Mouse (Mus musculus): ENCODE data around the gene Hemk1.
A peak's percentile ranks its signal among the peaks of the same experiment; 100 is the strongest.

Gene Hemk1

DNA sequence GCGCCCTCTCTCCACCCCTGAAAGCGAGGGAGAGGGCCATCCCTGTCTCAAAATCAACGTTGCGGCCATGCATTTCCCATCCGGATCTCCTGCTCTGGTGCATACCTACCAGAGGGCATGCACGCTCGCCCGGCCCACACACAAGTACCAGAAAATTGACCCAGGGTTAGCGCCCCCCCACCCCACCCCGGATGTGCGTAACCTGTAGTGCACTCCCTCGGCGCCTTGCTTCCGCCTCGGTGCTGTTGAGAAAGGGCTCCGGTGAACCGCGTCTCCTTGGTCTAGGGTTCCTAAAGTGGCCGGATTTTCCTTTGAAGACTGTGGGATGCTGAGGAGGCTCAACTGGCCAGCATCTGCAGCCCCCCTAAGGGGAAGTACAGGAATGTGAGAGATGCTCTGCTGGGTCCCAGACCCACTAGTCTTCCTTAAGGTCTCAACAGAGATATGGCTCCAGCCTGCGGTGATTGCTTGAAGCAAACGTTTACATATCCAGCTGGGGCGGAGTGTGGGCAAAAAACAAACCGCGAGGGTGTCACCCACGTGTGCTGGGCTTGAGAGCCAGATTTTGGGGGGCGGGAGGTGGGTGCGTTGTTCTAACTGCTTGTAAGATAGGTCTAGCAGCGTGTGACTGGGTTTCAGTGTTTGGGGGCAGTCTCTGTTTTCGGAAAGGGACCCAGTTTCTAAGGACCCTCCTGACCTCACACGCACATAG, at the start of gene Hemk1:
Hemk1 (minus strand) TSS at position 179 of the 712 bp plus-strand sequence.
- peak; percentile 80 for DNase-seq

DNA sequence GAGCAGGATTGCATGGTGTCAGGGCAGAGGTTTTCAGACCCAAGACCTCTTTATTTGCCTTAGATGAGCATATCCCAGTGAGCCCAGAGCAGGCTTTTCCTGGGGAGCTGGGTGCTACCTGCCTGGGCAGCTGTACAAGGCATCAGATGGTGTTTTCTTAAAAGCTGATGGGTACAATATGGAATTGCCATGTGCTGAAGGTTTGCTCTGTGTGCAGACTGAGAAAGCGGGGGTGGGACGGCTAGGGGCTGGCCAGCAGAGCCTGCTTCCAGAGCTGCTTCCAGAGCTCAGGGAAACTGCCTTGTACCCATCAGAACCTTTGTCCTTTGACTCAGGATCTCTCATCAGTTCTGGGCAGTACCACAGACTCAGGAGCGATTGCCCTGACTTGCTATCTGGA, 49.6 kb upstream of the Hemk1 start:
- DNase-seq: no peak

DNA sequence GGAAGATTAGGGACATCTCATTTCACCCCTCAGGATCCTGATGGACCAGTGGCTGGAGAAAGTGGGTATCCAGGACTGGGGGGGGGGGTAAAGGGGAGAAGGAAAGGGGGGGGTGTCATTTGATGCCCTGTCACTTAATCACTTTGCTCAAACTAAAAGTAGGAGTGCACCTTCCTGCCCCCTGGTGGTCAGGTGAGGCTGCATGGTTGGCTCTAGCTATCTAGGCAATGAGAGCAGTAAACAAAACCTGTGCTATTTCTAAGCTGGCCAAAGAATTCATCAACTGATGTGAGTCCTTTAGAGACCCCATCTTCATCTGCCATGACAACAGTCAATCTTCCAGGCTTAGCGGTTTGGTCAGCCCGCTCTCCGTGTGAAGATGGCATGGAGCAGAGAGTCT, 48.6 kb upstream of the Hemk1 start:
- DNase-seq: peak; percentile 58

GRCm38 (mm10) chr9:107384396-107384795, 46.2 kb upstream of the Hemk1 start:
- DNase-seq: no peak

- no peak for DNase-seq
Measured at GRCm38 (mm10) chr9:107381723-107382122, 43.6 kb upstream of the Hemk1 start.

DNA sequence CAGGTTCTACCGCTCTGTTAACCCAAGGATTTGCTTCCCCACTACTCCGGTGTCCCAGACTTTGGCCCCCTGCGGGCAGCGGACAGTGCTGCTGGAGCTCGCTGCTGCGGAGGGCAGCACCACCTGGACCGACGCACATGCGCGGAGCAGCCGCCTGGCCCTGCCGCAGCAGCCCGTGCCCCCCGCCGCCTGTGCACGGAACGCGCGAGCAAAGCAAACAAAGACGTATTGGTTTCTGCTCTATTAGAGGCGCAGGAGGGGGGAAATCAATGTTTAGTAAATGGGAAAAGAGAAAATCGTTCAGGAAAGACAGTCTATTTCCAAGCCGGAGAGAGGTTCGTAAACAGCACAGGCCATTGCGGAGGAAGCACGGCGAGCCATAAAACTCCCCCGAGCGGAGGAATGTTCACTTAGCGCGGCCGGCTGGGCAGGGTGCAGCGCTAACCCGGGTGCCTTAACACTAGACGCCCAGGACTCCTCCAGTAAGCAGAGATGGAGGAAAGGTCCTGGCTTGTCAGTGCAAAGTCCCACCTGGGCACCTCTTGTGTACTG, 39.9 kb upstream of the Hemk1 start:
- no peak for DNase-seq

DNA sequence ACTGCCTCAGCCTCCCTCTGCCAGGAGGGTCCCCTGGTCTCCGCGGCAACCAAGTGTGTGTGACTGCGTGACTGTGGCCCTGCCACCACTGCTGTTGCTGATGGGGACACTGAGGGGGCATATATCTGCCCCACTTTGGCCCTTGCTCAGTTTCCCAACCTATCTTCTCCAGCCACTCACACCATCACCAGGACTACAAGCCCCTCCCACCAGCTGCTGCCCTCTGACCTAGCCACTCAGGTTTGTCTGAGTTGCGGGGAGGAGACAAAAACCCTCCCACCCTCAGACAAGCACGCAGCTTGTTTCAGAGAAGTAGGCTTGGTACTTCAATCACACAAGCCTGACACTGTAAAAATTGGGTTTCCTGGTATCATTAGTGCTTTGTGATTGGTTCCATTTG, 37.3 kb upstream of the Hemk1 start:
- no peak for DNase-seq

- DNase-seq: peak; percentile 13
Measured at GRCm38 (mm10) chr9:107374623-107375022, 36.5 kb upstream of the Hemk1 start.

GRCm38 (mm10) chr9:107372441-107372840, 34.3 kb upstream of the Hemk1 start:
- DNase-seq: no peak

DNA sequence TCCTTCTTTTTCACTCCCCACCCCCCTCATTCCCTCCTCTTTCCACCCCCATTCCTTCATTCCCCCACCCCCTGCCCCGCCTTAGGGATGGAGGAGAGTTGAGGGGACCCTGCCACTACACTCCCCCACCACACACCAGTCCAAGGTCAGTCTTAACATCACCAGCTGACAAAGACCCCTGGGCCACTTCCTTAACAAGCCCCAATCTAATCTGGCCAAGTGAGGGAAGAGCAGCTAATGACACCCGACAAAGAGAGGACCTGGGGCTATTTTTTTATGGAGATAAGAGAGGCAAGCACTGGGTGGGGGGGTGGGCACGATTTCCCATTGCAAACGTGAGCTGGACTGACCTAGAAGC, 31.9 kb upstream of the Hemk1 start:
- DNase-seq: no peak

- DNase-seq: no peak
Measured at GRCm38 (mm10) chr9:107369270-107370105, 31.3 kb upstream of the Hemk1 start.

DNA sequence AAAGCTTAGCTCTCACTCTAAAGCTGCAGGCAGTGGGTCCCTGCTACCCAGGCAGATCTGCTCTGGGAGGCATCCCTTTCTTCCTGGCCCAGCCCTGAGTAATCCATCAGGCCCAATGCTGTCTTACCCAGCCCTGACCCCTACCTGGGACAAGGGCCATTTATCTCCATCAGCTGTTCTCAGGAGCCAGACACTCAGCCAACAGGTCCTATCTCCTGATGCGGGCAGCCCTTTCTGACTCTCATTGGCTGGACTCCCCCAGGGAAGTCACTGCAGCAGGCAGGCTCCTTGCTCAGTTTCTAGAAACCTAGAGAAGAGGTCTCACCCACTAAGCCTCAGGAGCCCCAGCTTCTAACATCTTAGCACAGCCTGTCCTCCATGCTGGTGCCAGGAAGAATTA, 30.2 kb upstream of the Hemk1 start:
- DNase-seq: no peak

DNA sequence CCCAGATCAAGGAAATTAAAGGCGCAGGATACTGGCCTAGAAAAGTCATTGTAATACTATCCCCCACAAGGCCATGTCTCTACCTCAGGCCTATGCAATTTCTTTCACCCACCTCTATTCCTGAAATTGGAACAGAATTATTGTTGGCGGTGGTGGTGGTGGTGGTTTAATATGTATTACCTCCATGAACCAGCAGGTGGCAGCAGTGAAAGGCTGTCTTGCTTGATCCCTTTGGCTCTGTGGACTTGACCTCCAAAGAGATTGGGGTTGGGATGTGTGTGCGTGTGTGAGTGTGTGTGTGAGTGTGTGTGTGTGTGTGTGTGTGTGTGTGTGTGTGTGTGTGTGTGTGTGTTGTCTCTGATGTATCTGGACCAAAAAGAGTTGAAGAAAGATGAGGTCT, 28.5 kb upstream of the Hemk1 start:
- peak; percentile 69 for DNase-seq

GRCm38 (mm10) chr9:107360989-107361388, 22.8 kb upstream of the Hemk1 start:
- DNase-seq: no peak

DNA sequence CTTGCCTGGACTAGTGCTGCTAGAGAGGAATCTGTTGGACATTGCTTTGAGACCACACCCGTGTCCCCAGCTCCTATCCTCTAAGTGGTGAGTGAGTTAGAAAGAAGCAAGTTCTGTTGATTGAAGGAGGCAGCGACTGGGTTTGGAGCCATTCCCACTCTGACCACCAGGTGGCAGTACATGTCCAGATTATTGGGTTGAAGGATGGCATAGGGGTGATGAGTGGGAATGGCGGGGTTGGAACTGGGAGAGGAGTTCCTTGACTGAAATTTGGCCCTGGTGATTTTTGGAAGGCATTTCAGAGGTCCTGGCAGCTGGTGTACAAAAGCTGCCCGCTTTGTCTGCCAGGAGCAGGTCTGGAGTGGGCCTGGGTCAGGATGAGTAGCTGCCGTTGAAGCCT, 19.5 kb upstream of the Hemk1 start:
- DNase-seq: peak; percentile 75

- DNase-seq: peak; percentile 76
Measured at GRCm38 (mm10) chr9:107355870-107356765, 18.0 kb upstream of the Hemk1 start.

GRCm38 (mm10) chr9:107354826-107355225, 16.7 kb upstream of the Hemk1 start:
- DNase-seq: no peak

DNA sequence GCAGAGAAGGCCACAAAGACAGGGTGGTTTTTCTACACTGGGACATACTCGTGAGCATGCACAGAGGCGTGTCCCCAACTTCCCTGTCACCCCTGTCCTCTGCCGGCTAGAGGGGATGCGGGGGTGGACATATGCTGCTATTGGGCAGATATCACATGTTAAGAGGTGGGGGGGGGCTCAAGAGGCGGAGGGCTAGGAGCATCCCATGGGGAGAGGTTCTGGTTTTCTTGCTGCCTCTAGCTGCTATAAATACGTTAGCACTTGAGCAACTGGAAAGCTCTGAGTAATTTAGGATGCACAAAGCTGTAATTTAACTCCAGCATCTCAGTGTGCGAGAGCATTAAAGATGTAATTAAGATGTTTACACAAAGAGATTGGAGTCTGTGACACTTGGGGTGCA, 11.2 kb upstream of the Hemk1 start:
- no peak for DNase-seq

DNA sequence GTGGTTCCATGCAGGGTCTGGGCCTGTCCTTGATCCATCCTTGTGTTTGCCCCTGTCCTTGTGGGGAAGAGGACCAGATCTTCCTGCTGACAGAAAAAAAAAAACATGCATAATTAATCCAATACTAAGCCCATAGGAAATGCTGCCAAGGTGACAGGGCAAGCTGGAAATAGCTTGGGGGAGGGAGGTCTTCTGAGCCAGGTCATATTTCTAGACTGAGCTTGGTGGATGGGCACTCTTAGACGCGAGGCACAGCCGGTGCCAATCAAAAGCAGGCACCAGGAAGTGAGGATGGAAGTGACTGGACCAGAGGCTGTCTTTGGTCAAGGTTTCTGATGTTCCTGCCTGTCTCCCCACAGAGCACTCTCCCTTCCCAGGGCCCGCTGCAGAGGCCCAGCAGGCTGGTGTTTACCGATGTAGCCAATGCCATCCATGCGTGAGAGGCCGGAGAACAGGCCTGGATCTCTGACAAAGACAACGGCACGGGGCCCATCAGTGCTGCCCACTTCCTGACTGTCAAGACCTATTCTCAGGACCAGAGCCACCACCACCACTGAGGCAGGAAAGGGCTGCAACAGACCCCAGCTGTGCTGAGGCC, 9.5 kb upstream of the Hemk1 start:
- no peak for DNase-seq

DNA sequence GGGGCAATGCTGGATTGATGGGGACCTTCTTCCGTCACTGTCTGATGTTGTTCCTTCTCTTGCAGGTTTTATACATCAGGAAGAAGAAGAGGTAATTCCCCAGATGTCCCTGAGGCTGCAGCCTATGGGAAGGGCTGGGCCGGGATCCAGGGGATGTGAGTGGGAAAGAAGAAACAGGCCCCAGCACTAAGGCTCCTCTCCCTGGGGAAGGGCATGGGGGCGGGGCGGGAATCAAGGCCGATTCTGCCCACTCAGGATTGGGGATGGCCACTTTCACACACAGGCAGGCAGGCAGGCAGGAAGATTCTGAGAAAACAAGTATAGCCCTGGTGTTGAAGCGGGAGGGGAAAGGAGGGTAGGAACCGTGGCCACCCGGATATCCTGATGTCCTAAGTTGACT, 7.9 kb upstream of the Hemk1 start:
- no peak for DNase-seq

GRCm38 (mm10) chr9:107344027-107344426, 5.9 kb upstream of the Hemk1 start:
- DNase-seq: no peak

DNA sequence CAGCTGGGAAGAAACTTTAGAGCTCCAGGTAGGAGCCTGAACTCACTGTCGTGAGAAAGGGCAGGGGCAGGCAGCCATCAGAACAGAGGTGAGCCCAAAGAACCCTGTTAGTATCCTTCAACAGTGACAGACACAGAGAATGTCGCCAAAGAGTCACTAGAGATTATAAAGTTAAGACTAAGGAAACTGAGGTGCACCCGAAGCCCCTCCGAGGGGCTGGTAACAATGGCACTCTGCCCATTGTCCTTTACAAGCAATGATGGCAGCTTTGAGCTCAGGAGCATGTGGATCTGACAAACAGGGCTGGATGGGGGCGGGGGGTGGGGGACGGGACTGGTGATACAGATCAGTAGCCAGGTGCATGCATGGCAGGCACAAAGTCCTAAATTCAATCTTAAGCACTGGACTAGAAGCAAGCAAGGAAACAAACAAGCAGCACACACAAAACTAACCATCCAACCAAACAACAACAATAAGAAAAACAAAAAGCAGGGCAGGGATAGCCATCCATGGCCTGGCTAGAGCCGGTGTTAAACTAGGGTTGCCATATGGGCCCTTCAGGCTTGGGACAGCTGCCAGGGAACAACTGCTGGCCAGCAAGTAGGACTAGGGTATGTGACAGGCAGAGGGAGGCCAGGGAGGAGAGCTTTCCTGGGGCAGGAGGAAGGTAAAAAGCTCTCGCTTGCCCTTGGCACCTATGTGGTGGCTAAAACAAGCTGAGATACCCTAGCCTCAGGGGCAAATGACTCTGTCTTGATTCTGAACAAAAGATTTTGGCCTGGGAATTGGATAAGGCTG, 5.2 kb upstream of the Hemk1 start:
- no peak for DNase-seq

Data from kidney, adult 9 months (tissue).